Comparison of ENCODE assay signal across 18 mouse cellular contexts in genomic region chr11:116969498-116969897, GRCm38 (mm10). TPM values are rescaled to one million over a fixed set of nuclear protein-coding genes. Genes with fewer than 3 reads are reported as not detected.
"Had no signal": no experiment of that assay in that cellular context is flagged by ENCODE, and none has a peak within 500 bp of the region (broad histone marks: within the 10 kb centered on the region; RNA-seq: fewer than 3 reads in every experiment).

No protein-coding gene starts in this region.

- H3K36me3 ChIP-seq: liver, embryonic 13.5 days had no signal

- H3K27me3 ChIP-seq: liver, embryonic 13.5 days; midbrain, embryonic 12.5 days had no signal

- H3K4me1 ChIP-seq: liver, embryonic 13.5 days had no signal

- H3K4me3 ChIP-seq: layer of hippocampus, adult 2 months; liver, embryonic 13.5 days; midbrain, embryonic 12.5 days; myocyte had no signal

- H3K4me2 ChIP-seq: liver, embryonic 13.5 days; midbrain, embryonic 12.5 days had no signal

- H3K9ac ChIP-seq: liver, embryonic 13.5 days; midbrain, embryonic 12.5 days had no signal

- H3K9me3 ChIP-seq: liver, embryonic 13.5 days; midbrain, embryonic 12.5 days had no signal

- DNase-seq: kidney, adult 2 months; kidney, postnatal 25 days; layer of hippocampus, adult 9-11 months; liver, embryonic 13.5 days; lung, adult 2 months; lung, postnatal 14 days; lung, postnatal 4 days; retina, postnatal 1 day; thymus, adult 18-20 months; thymus, postnatal 36 days had no signal

- ATAC-seq: midbrain, embryonic 16.5 days had no signal

- H3K27ac ChIP-seq: kidney, postnatal 0 days; layer of hippocampus, adult 2 months; liver, embryonic 13.5 days; midbrain, embryonic 12.5 days had no signal

RNA-seq across cellular contexts. Expression of gene Mgat5b, which starts 50.8 kb away (rescaled TPM):
- polyA plus RNA-seq: liver, adult 2 months; liver, embryonic 13.5 days; liver, embryonic 16.5 days; myocyte; spleen, adult 2 months had no signal
